In the genomic region with DNA sequence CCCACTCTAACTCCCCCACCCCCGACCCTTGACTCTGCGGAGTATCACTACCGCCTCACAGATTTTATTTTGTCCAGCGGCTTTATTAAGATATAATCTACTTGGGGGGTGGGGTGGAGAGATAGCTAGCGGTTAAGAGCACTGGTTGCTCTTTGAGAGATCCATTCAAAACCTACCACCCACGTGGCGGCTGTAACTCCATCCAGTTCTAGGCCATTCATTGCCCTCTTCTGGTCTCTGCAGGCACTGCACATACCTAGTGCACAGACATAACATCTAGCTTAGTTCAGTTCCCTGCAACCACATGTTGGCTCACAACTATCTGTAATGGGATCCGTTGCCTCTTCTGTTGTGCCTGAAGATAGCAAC, we compare ENCODE assay signal across 8 mouse cellular contexts. TPM values are rescaled to one million over a fixed set of nuclear protein-coding genes. Genes with fewer than 3 reads are reported as not detected.
DNase-seq lines count a peak whose midpoint lies in the region; ATAC-seq lines count a peak whose summit lies in the region.

No protein-coding gene starts in this region.

- H3K27me3 ChIP-seq in intestine, embryonic 16.5 days (replicated peaks; ENCODE audit: control insufficient read depth, insufficient read depth, low read length): no peaks in the 10 kb centered on the region
- no peaks in the 10 kb centered on the region for H3K27me3 ChIP-seq in midbrain, embryonic 16.5 days (ENCODE audit: control insufficient read depth, insufficient read depth, low read depth, low read length)

- H3K9ac ChIP-seq in intestine, embryonic 16.5 days (ENCODE audit: low read depth, low read length): no peak overlapping the region; the same call in 1 of the 2 replicates
- no peak overlapping the region for H3K9ac ChIP-seq in midbrain, embryonic 16.5 days (ENCODE audit: low read depth, low read length)

- H3K4me2 ChIP-seq in intestine, embryonic 16.5 days (ENCODE audit: low read depth, low read length): 0 out of 2 replicates have a peak overlapping the region, but pooled peaks have one; percentile 13
- H3K4me2 ChIP-seq in midbrain, embryonic 16.5 days (ENCODE audit: low read length): peak overlapping the region; percentile 39; the same call in 1 of the 2 replicates

- no peak overlapping the region for H3K4me3 ChIP-seq in intestine, embryonic 16.5 days (ENCODE audit: low read length)
- no peak overlapping the region for H3K4me3 ChIP-seq in midbrain, embryonic 16.5 days (ENCODE audit: low read depth, low read length)

- peaks cover 17% of the 10 kb centered on the region for H3K4me1 ChIP-seq in intestine, embryonic 16.5 days (ENCODE audit: control insufficient read depth, insufficient read depth, low read length)
- H3K4me1 ChIP-seq in midbrain, embryonic 16.5 days (ENCODE audit: control insufficient read depth, insufficient read depth, low read length): 0 out of 2 replicates have a peak, but pooled peaks cover 3% of the 10 kb centered on the region

- peak; percentile 65 for DNase-seq in CD4-positive helper T cell, adult 2 months (ENCODE audit: low read depth, low spot score)
- peak; percentile 62 for DNase-seq in WW6 (ENCODE audit: low read depth, low spot score)
- peak; percentile 85 for DNase-seq in embryo, embryonic 11 days
- DNase-seq in liver: peak; percentile 65
- peak; percentile 68 for DNase-seq in testis, postnatal 14 days (ENCODE audit: low spot score)

- ATAC-seq in granulocyte monocyte progenitor cell, adult 5-6 weeks (replicated peaks; ENCODE audit: poor library complexity, severe bottlenecking): peak; percentile 92
- ATAC-seq in intestine, embryonic 16.5 days: peak; percentile 70
- peak; percentile 68; the same call in 1 of the 2 replicates for ATAC-seq in midbrain, embryonic 16.5 days

- H3K27ac ChIP-seq in intestine, embryonic 16.5 days (ENCODE audit: low read length): no peak overlapping the region
- no peak overlapping the region for H3K27ac ChIP-seq in midbrain, embryonic 16.5 days (ENCODE audit: low read length)

- no peaks in the 10 kb centered on the region for H3K9me3 ChIP-seq in intestine, embryonic 16.5 days (ENCODE audit: control insufficient read depth, low read length)
- H3K9me3 ChIP-seq in midbrain, embryonic 16.5 days (replicated peaks; ENCODE audit: control insufficient read depth, low read length, poor library complexity, severe bottlenecking): no peaks in the 10 kb centered on the region

- WGBS in intestine, embryonic 16.5 days: 5% methylated on average over 8 of the region's 8 CpGs
- WGBS in midbrain, embryonic 16.5 days: 6% methylated on average over 8 of the region's 8 CpGs

- H3K36me3 ChIP-seq in intestine, embryonic 16.5 days (ENCODE audit: control insufficient read depth, insufficient read depth, low read length): peaks cover 2% of the 10 kb centered on the region; the same call in 1 of the 2 replicates
- peaks cover 5% of the 10 kb centered on the region; the same call in 1 of the 2 replicates for H3K36me3 ChIP-seq in midbrain, embryonic 16.5 days (ENCODE audit: control insufficient read depth, insufficient read depth, low read length)

RNA-seq across cellular contexts. Expression of a gene that starts 27.4 kb away (rescaled TPM):
- 1.2 and 1.3 TPM in 2 replicates for total RNA-seq in granulocyte monocyte progenitor cell, adult 5-6 weeks (2014; fragmentation: Nextera tagmentation)
- total RNA-seq in granulocyte monocyte progenitor cell, adult 5-6 weeks (2017): 0.69 and 1.1 TPM in 2 replicates
- 9.1 and 10.8 TPM in 2 replicates for polyA plus RNA-seq in intestine, embryonic 16.5 days (2015; fragmentation: Nextera tagmentation; extraction: Ambion mirVana)
- polyA plus RNA-seq in midbrain, embryonic 16.5 days (2015; fragmentation: Nextera tagmentation; extraction: Ambion mirVana): 51.2 and 53.6 TPM in 2 replicates

RNA-seq across cellular contexts. Expression of a gene that starts 51.8 kb away (rescaled TPM):
- total RNA-seq in granulocyte monocyte progenitor cell, adult 5-6 weeks (2014; fragmentation: Nextera tagmentation): not detected in 2 replicates
- not detected in 2 replicates for total RNA-seq in granulocyte monocyte progenitor cell, adult 5-6 weeks (2017)
- 70.2 and 79.2 TPM in 2 replicates for polyA plus RNA-seq in intestine, embryonic 16.5 days (2015; fragmentation: Nextera tagmentation; extraction: Ambion mirVana)
- polyA plus RNA-seq in midbrain, embryonic 16.5 days (2015; fragmentation: Nextera tagmentation; extraction: Ambion mirVana): 14.1 and 14.3 TPM in 2 replicates

RNA-seq across cellular contexts. Expression of a gene that starts 52.9 kb away (rescaled TPM):
- total RNA-seq in granulocyte monocyte progenitor cell, adult 5-6 weeks (2014; fragmentation: Nextera tagmentation): 13.3 and 15.9 TPM in 2 replicates
- total RNA-seq in granulocyte monocyte progenitor cell, adult 5-6 weeks (2017): 9.5 and 10.0 TPM in 2 replicates
- 25.5 and 26.3 TPM in 2 replicates for polyA plus RNA-seq in intestine, embryonic 16.5 days (2015; fragmentation: Nextera tagmentation; extraction: Ambion mirVana)
- 21.1 and 23.7 TPM in 2 replicates for polyA plus RNA-seq in midbrain, embryonic 16.5 days (2015; fragmentation: Nextera tagmentation; extraction: Ambion mirVana)

RNA-seq across cellular contexts. Expression of a gene that starts 57.2 kb away (rescaled TPM):
- total RNA-seq in granulocyte monocyte progenitor cell, adult 5-6 weeks (2014; fragmentation: Nextera tagmentation): 2.1 and 7.7 TPM in 2 replicates
- total RNA-seq in granulocyte monocyte progenitor cell, adult 5-6 weeks (2017): 1.8 and 2.2 TPM in 2 replicates
- 8.3 and 9.5 TPM in 2 replicates for polyA plus RNA-seq in intestine, embryonic 16.5 days (2015; fragmentation: Nextera tagmentation; extraction: Ambion mirVana)
- 6.0 and 7.0 TPM in 2 replicates for polyA plus RNA-seq in midbrain, embryonic 16.5 days (2015; fragmentation: Nextera tagmentation; extraction: Ambion mirVana)
